Mouse (Mus musculus): ENCODE results near the gene Znrf1. TPM values are rescaled to one million over a fixed set of nuclear protein-coding genes. Genes with fewer than 3 reads are reported as not detected.

The Znrf1 gene
- polyA plus RNA-seq, 1 experiment: 36.6 TPM

- Histone ChIP-seq H3ac (ENCODE audit: control insufficient read depth, insufficient read length, low read depth) (no peak overlapping the region), H3K36me3 (ENCODE audit: control insufficient read depth, insufficient read depth) (peaks cover 7% of the 10 kb centered on the region), H3K4me3 (ENCODE audit: insufficient read depth, poor library complexity, severe bottlenecking) (no peak overlapping the region), H3K79me2 (ENCODE audit: control insufficient read depth, insufficient read depth) (peaks cover 75% of the 10 kb centered on the region), H3K27me3 (ENCODE audit: control insufficient read depth, insufficient read depth, insufficient read length) (no peaks in the 10 kb centered on the region), H3K79me3 (ENCODE audit: low read depth) (peaks cover 31% of the 10 kb centered on the region)
- no peak for TF ChIP-seq CTCF (IDR thresholded peaks at IDR 0.05; ENCODE audit: control insufficient read depth, insufficient read depth, insufficient read length)
- no peak for TF ChIP-seq MYOD1 (IDR thresholded peaks at IDR 0.05; ENCODE audit: control insufficient read depth, insufficient read length, low read depth)
- no peak for TF ChIP-seq MAX (IDR thresholded peaks at IDR 0.05)
- no peak for TF ChIP-seq CEBPB (IDR thresholded peaks at IDR 0.05; ENCODE audit: low read depth)
- TF ChIP-seq MYOG (IDR thresholded peaks at IDR 0.05; ENCODE audit: control insufficient read depth, extremely low read depth, insufficient read length): no peak
- no peak for TF ChIP-seq USF1 (IDR thresholded peaks at IDR 0.05; ENCODE audit: low read depth)
- no peak for TF ChIP-seq FOSL1 (IDR thresholded peaks at IDR 0.05; ENCODE audit: insufficient read depth, low read length, poor library complexity, severe bottlenecking)
Measured at GRCm38 (mm10) chr8:111606961-111607360, 71.1 kb downstream of the Znrf1 start.

- H3K27me3 ChIP-seq (ENCODE audit: control insufficient read depth, insufficient read depth, insufficient read length): no peaks in the 10 kb centered on the region
- peaks cover 27% of the 10 kb centered on the region for H3K79me3 ChIP-seq (ENCODE audit: low read depth)
- no peak for TF ChIP-seq CTCF (IDR thresholded peaks at IDR 0.05; ENCODE audit: control insufficient read depth, insufficient read depth, insufficient read length)
- no peak for TF ChIP-seq CEBPB (IDR thresholded peaks at IDR 0.05; ENCODE audit: low read depth)
- no peak overlapping the region for H3ac ChIP-seq (ENCODE audit: control insufficient read depth, insufficient read length, low read depth)
- peaks cover 75% of the 10 kb centered on the region for H3K79me2 ChIP-seq (ENCODE audit: control insufficient read depth, insufficient read depth)
- H3K36me3 ChIP-seq (ENCODE audit: control insufficient read depth, insufficient read depth): peaks cover 11% of the 10 kb centered on the region
- H3K4me3 ChIP-seq (ENCODE audit: insufficient read depth, poor library complexity, severe bottlenecking): no peak overlapping the region
Measured at GRCm38 (mm10) chr8:111607414-111607813, 71.5 kb downstream of the Znrf1 start.

GRCm38 (mm10) chr8:111613181-111613580 is 77.3 kb downstream of the Znrf1 start:
- Histone ChIP-seq H3K79me2 (ENCODE audit: control insufficient read depth, insufficient read depth) (peaks cover 46% of the 10 kb centered on the region), H3K79me3 (ENCODE audit: low read depth) (peaks cover 8% of the 10 kb centered on the region), H3K36me3 (ENCODE audit: control insufficient read depth, insufficient read depth) (peaks cover 13% of the 10 kb centered on the region), H3ac (ENCODE audit: control insufficient read depth, insufficient read length, low read depth) (no peak overlapping the region), H3K27me3 (ENCODE audit: control insufficient read depth, insufficient read depth, insufficient read length) (no peaks in the 10 kb centered on the region), H3K4me3 (ENCODE audit: insufficient read depth, poor library complexity, severe bottlenecking) (no peak overlapping the region)
- no peak for TF ChIP-seq USF1 (IDR thresholded peaks at IDR 0.05; ENCODE audit: low read depth)
- no peak for TF ChIP-seq FOSL1 (IDR thresholded peaks at IDR 0.05; ENCODE audit: insufficient read depth, low read length, poor library complexity, severe bottlenecking)
- no peak for TF ChIP-seq MYOG (IDR thresholded peaks at IDR 0.05; ENCODE audit: control insufficient read depth, extremely low read depth, insufficient read length)
- no peak for TF ChIP-seq CEBPB (IDR thresholded peaks at IDR 0.05; ENCODE audit: low read depth)
- no peak for TF ChIP-seq CTCF (IDR thresholded peaks at IDR 0.05; ENCODE audit: control insufficient read depth, insufficient read depth, insufficient read length)
- no peak for TF ChIP-seq MAX (IDR thresholded peaks at IDR 0.05)
- TF ChIP-seq MYOD1 (IDR thresholded peaks at IDR 0.05; ENCODE audit: control insufficient read depth, insufficient read length, low read depth): no peak

GRCm38 (mm10) chr8:111614786-111615701 is 79.1 kb downstream of the Znrf1 start:
- H3K36me3 ChIP-seq (ENCODE audit: control insufficient read depth, insufficient read depth): peaks cover 18% of the 10 kb centered on the region

GRCm38 (mm10) chr8:111617812-111618211 is 81.9 kb downstream of the Znrf1 start:
- Histone ChIP-seq H3K79me2 (ENCODE audit: control insufficient read depth, insufficient read depth) (peaks cover 27% of the 10 kb centered on the region), H3ac (ENCODE audit: control insufficient read depth, insufficient read length, low read depth) (no peak overlapping the region), H3K79me3 (ENCODE audit: low read depth) (peaks cover 5% of the 10 kb centered on the region), H3K4me3 (ENCODE audit: insufficient read depth, poor library complexity, severe bottlenecking) (no peak overlapping the region), H3K36me3 (ENCODE audit: control insufficient read depth, insufficient read depth) (peaks cover 18% of the 10 kb centered on the region), H3K27me3 (ENCODE audit: control insufficient read depth, insufficient read depth, insufficient read length) (no peaks in the 10 kb centered on the region)
- TF ChIP-seq MAX (IDR thresholded peaks at IDR 0.05): no peak
- TF ChIP-seq FOSL1 (IDR thresholded peaks at IDR 0.05; ENCODE audit: insufficient read depth, low read length, poor library complexity, severe bottlenecking): no peak

More at GRCm38 (mm10) chr8:111614786-111615701, 79.1 kb downstream of the Znrf1 start:
- Histone ChIP-seq H3K27me3 (ENCODE audit: control insufficient read depth, insufficient read depth, insufficient read length) (no peaks in the 10 kb centered on the region), H3K79me2 (ENCODE audit: control insufficient read depth, insufficient read depth) (peaks cover 33% of the 10 kb centered on the region), H3K79me3 (ENCODE audit: low read depth) (peaks cover 6% of the 10 kb centered on the region), H3K4me3 (ENCODE audit: insufficient read depth, poor library complexity, severe bottlenecking) (no peak overlapping the region), H3ac (ENCODE audit: control insufficient read depth, insufficient read length, low read depth) (no peak overlapping the region)
- no peak for TF ChIP-seq MYOD1 (IDR thresholded peaks at IDR 0.05; ENCODE audit: control insufficient read depth, insufficient read length, low read depth)
- no peak for TF ChIP-seq MYOG (IDR thresholded peaks at IDR 0.05; ENCODE audit: control insufficient read depth, extremely low read depth, insufficient read length)
- TF ChIP-seq FOSL1 (IDR thresholded peaks at IDR 0.05; ENCODE audit: insufficient read depth, low read length, poor library complexity, severe bottlenecking): no peak
- no peak for TF ChIP-seq CTCF (IDR thresholded peaks at IDR 0.05; ENCODE audit: control insufficient read depth, insufficient read depth, insufficient read length)
- no peak for TF ChIP-seq MAX (IDR thresholded peaks at IDR 0.05)
- no peak for TF ChIP-seq CEBPB (IDR thresholded peaks at IDR 0.05; ENCODE audit: low read depth)
- TF ChIP-seq USF1 (IDR thresholded peaks at IDR 0.05; ENCODE audit: low read depth): no peak

- no peaks in the 10 kb centered on the region for H3K27me3 ChIP-seq (ENCODE audit: control insufficient read depth, insufficient read depth, insufficient read length)
- peaks cover 5% of the 10 kb centered on the region for H3K79me3 ChIP-seq (ENCODE audit: low read depth)
- no peak overlapping the region for H3ac ChIP-seq (ENCODE audit: control insufficient read depth, insufficient read length, low read depth)
- peaks cover 27% of the 10 kb centered on the region for H3K79me2 ChIP-seq (ENCODE audit: control insufficient read depth, insufficient read depth)
- H3K4me3 ChIP-seq (ENCODE audit: insufficient read depth, poor library complexity, severe bottlenecking): no peak overlapping the region
- TF ChIP-seq MYOD1 (IDR thresholded peaks at IDR 0.05; ENCODE audit: control insufficient read depth, insufficient read length, low read depth): no peak
- TF ChIP-seq USF1 (IDR thresholded peaks at IDR 0.05; ENCODE audit: low read depth): no peak
- TF ChIP-seq CEBPB (IDR thresholded peaks at IDR 0.05; ENCODE audit: low read depth): no peak
- TF ChIP-seq CTCF (IDR thresholded peaks at IDR 0.05; ENCODE audit: control insufficient read depth, insufficient read depth, insufficient read length): no peak
- TF ChIP-seq MAX (IDR thresholded peaks at IDR 0.05): no peak
- TF ChIP-seq FOSL1 (IDR thresholded peaks at IDR 0.05; ENCODE audit: insufficient read depth, low read length, poor library complexity, severe bottlenecking): no peak
- no peak for TF ChIP-seq MYOG (IDR thresholded peaks at IDR 0.05; ENCODE audit: control insufficient read depth, extremely low read depth, insufficient read length)
- H3K36me3 ChIP-seq (ENCODE audit: control insufficient read depth, insufficient read depth): peaks cover 19% of the 10 kb centered on the region
Measured at GRCm38 (mm10) chr8:111618273-111618672, 82.4 kb downstream of the Znrf1 start.

Measured in C2C12 (cell line).